Mouse (Mus musculus): ENCODE results near the gene Metap2. TPM values are rescaled to one million over a fixed set of nuclear protein-coding genes. Genes with fewer than 3 reads are reported as not detected.

Metap2 gene
- 198 and 220 TPM in 2 replicates for polyA plus RNA-seq (2016; fragmentation: Nextera tagmentation; extraction: Ambion mirVana)

- no peaks in the 10 kb centered on the region for H3K9me3 ChIP-seq
- WGBS = 66% methylated on average over 7 of the region's 7 CpGs
These were observed at the start of gene Metap2 for GRCm38 (mm10) chr10:93897043-93897646. TSS of gene Metap2 (minus strand) at chr10:93897093.

DNA sequence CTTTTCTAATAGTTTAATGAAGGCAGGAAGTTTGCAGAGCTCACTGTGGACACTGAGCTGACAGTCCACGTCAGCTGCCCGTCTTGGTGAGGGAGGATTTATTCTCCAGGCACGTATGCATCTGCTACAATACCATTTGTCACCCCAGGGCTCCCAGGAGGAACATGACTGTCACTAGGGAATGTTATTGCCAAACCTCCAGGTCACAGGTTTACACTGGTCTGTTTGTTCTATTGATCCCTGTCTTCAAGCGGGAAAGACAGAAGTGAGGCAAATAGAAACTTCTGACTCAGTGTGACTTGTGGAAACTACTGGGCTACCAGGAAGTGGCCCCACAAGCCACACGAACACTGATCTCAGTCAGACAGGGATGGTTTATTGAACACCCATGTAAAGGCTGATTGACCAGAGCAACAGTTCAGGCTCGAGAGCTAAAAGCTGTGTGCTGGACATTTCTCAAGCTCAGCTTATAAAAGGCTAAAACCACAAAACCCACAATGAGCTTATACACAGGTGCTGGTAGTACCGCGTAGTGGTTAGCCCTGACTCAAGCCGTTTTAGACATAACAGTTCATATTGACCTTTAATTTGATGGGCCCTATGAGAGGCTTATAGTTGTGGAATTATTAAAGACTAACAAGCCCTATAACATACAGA, 49.1 kb upstream of the Metap2 start:
- H3K9me3 ChIP-seq = no peaks in the 10 kb centered on the region
- H3K36me3 ChIP-seq = no peaks in the 10 kb centered on the region
- no peak for DNase-seq (ENCODE audit: low spot score)
- 74% methylated on average over 9 of the region's 9 CpGs for WGBS
- no peaks in the 10 kb centered on the region for H3K27me3 ChIP-seq (ENCODE audit: insufficient read depth, poor library complexity, severe bottlenecking)
- H3K27ac ChIP-seq = no peak overlapping the region
- H3K4me3 ChIP-seq = no peak overlapping the region
- no peaks in the 10 kb centered on the region; the same call in 1 of the 2 replicates for H3K4me1 ChIP-seq (replicated peaks)

More at GRCm38 (mm10) chr10:93897043-93897646, at the start of gene Metap2:
- Histone ChIP-seq H3K36me3 (no peaks in the 10 kb centered on the region), H3K4me3 (no peak within 1 kb of the TSS), H3K4me1 (replicated peaks) (no peaks in the 10 kb centered on the region), H3K27ac (no peak within 1 kb of the TSS), H3K27me3 (ENCODE audit: insufficient read depth, poor library complexity, severe bottlenecking) (no peaks in the 10 kb centered on the region)
- DNase-seq (ENCODE audit: low spot score) = no peak

- Histone ChIP-seq H3K27ac (no peak overlapping the region), H3K4me1 (replicated peaks) (no peaks in the 10 kb centered on the region; the same call in 1 of the 2 replicates), H3K27me3 (ENCODE audit: insufficient read depth, poor library complexity, severe bottlenecking) (no peaks in the 10 kb centered on the region), H3K4me3 (no peak overlapping the region), H3K9me3 (no peaks in the 10 kb centered on the region), H3K36me3 (no peaks in the 10 kb centered on the region)
- DNase-seq (ENCODE audit: low spot score) = no peak
- WGBS = 56% methylated on average over 4 of the region's 4 CpGs
These were observed 48.5 kb upstream of the Metap2 start for GRCm38 (mm10) chr10:93945364-93945763.

DNA sequence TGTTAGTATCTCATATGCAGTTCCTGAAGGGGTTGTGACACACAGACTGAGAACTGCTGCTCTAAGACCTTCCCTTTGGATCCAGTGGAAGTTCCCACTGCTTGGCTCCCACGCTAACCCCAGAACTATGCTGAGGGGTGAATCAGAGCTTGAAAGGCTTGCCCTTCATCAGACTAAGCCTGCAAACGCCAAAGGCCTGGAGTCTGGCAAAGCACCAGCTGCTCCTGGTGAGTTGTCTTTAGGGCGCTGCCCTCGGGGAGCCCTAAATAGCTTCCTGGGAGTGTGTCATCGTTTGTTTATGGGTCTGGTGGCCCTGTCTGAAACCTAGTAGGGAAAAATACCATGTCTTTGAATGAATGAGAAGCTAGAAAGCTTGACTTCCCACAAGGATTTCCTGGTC, 47.3 kb upstream of the Metap2 start:
- Histone ChIP-seq H3K4me3 (no peak overlapping the region), H3K27ac (no peak overlapping the region), H3K27me3 (ENCODE audit: insufficient read depth, poor library complexity, severe bottlenecking) (no peaks in the 10 kb centered on the region), H3K4me1 (replicated peaks) (no peaks in the 10 kb centered on the region; the same call in 1 of the 2 replicates), H3K9me3 (no peaks in the 10 kb centered on the region), H3K36me3 (no peaks in the 10 kb centered on the region)
- WGBS = 60% methylated on average over 5 of the region's 5 CpGs
- no peak for DNase-seq (ENCODE audit: low spot score)

DNA sequence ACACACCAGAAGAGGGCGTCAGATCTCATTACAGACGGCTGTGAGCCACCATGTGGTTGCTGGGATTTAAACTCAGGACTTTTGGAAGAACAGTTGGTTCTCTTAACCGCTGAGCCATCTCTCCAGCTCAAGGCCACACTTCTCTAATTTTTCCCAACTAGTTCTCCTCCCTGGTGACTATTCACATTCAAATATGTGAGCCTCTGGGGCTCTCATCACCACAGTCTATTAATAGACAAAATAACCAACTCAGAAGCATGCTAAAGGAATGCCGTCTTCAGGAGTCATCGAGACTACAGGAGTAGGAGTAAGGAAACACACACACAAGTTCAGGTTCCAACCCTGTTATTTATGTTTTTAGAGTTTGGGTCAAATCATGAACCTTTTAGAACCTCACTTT, 43.4 kb upstream of the Metap2 start:
- Histone ChIP-seq H3K27ac (no peak overlapping the region), H3K27me3 (ENCODE audit: insufficient read depth, poor library complexity, severe bottlenecking) (no peaks in the 10 kb centered on the region), H3K9me3 (no peaks in the 10 kb centered on the region), H3K4me1 (replicated peaks) (no peaks in the 10 kb centered on the region), H3K4me3 (no peak overlapping the region), H3K36me3 (no peaks in the 10 kb centered on the region)
- 87% methylated on average over 5 of the region's 5 CpGs for WGBS
- DNase-seq (ENCODE audit: low spot score) = no peak

DNA sequence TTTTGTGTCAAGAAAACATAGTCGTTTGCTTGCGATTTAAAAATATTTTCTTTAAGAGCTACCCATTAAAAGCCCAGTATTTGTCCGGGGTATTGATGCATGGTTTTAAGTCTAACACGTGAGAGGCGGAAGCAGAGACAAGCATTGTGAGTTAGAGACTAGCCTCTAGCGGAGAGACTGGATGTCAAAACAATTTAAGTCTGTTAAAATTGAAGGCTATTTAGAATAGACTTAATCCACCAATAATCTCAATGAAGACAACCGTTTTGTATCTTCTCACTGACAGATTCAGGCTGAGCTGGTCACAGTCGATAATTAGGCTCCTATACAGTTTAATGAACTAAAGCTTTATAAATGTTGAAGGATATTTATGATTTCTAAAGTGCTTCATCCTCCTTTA, 42.8 kb upstream of the Metap2 start:
- DNase-seq (ENCODE audit: low spot score) = no peak
- WGBS = 92% methylated on average over 8 of the region's 8 CpGs
- no peaks in the 10 kb centered on the region for H3K4me1 ChIP-seq (replicated peaks)
- H3K4me3 ChIP-seq = no peak overlapping the region
- no peak overlapping the region for H3K27ac ChIP-seq
- H3K36me3 ChIP-seq = no peaks in the 10 kb centered on the region
- no peaks in the 10 kb centered on the region for H3K9me3 ChIP-seq
- no peaks in the 10 kb centered on the region for H3K27me3 ChIP-seq (ENCODE audit: insufficient read depth, poor library complexity, severe bottlenecking)

GRCm38 (mm10) chr10:93938844-93939271, 42.0 kb upstream of the Metap2 start:
- H3K27me3 ChIP-seq (ENCODE audit: insufficient read depth, poor library complexity, severe bottlenecking) = no peaks in the 10 kb centered on the region
- H3K4me1 ChIP-seq (replicated peaks) = no peaks in the 10 kb centered on the region
- no peaks in the 10 kb centered on the region for H3K9me3 ChIP-seq
- H3K4me3 ChIP-seq = no peak overlapping the region
- no peak overlapping the region for H3K27ac ChIP-seq
- DNase-seq (ENCODE audit: low spot score) = no peak
- no peaks in the 10 kb centered on the region for H3K36me3 ChIP-seq
- WGBS = 93% methylated on average over 20 of the region's 20 CpGs

DNA sequence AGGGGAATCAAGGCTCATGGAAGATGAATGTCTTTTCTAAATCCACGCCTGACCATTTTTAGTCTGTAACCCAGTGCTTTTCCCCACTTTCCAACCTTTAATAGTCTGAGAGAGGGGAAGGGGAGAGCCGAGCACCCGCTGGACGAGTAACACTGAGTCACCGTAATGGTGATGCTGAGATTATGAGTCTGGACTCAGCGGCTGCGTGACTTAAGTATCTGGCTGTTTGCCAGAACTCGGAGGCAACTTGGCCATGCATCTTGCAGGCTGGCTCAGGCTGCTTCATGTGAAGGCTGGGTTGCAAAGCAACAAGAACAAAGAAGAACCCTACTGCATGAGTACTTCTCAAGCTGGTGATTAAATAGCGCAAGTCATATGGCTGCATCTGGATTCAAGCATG, 37.1 kb upstream of the Metap2 start:
- no peak overlapping the region for H3K4me3 ChIP-seq
- H3K36me3 ChIP-seq = no peaks in the 10 kb centered on the region
- no peaks in the 10 kb centered on the region for H3K27me3 ChIP-seq (ENCODE audit: insufficient read depth, poor library complexity, severe bottlenecking)
- no peaks in the 10 kb centered on the region for H3K9me3 ChIP-seq
- WGBS = 87% methylated on average over 9 of the region's 9 CpGs
- no peak overlapping the region for H3K27ac ChIP-seq
- no peak for DNase-seq (ENCODE audit: low spot score)
- H3K4me1 ChIP-seq (replicated peaks) = no peaks in the 10 kb centered on the region

DNA sequence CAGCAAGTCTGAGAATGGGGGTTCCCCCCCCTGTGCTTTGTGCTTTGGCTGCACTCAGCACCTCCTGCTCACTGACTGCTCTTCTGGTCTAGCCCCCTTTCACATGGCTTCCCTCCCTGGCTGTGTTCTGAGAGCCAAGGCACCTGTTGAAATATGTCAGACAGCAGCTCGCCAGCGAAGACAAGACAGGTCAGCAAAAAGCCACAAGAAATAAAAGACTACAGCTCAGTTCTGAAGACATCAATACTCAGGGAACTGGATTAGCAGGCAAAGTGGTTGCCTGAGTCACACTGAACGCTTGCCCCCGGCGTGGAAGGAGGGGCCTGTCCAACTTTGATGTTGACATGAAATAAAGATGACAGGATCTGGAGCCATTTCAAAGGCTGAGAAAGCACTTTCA, 36.0 kb upstream of the Metap2 start:
- no peaks in the 10 kb centered on the region for H3K9me3 ChIP-seq
- H3K4me3 ChIP-seq = no peak overlapping the region
- H3K27ac ChIP-seq = no peak overlapping the region
- 80% methylated on average over 5 of the region's 5 CpGs for WGBS
- H3K36me3 ChIP-seq = no peaks in the 10 kb centered on the region
- no peaks in the 10 kb centered on the region for H3K27me3 ChIP-seq (ENCODE audit: insufficient read depth, poor library complexity, severe bottlenecking)
- H3K4me1 ChIP-seq (replicated peaks) = no peaks in the 10 kb centered on the region
- no peak for DNase-seq (ENCODE audit: low spot score)

GRCm38 (mm10) chr10:93932020-93932419, 35.1 kb upstream of the Metap2 start:
- Histone ChIP-seq H3K9me3 (no peaks in the 10 kb centered on the region), H3K4me1 (replicated peaks) (no peaks in the 10 kb centered on the region), H3K36me3 (no peaks in the 10 kb centered on the region), H3K4me3 (no peak overlapping the region), H3K27me3 (ENCODE audit: insufficient read depth, poor library complexity, severe bottlenecking) (no peaks in the 10 kb centered on the region), H3K27ac (no peak overlapping the region)
- WGBS = 79% methylated on average over 5 of the region's 5 CpGs
- no peak for DNase-seq (ENCODE audit: low spot score)

DNA sequence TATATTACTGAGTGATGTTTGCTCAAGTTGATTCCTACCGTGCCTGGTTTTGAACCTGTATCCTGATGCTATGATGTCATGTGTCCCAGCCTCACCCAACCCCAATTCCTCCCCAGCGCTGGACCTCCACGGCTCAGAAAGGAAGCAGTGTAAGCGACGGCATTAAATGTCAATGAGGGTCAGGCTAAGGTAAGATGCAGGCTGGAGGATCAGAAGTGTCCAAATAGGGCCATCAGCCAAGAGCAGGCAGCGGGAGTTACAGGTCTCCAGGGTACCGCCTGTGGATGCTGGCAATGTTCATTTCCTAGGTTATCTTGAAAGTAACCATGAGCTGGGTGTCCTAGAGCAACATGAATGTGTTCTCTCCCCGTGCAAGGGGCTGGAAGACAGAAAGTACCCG, 34.5 kb upstream of the Metap2 start:
- Histone ChIP-seq H3K36me3 (no peaks in the 10 kb centered on the region), H3K27ac (no peak overlapping the region), H3K27me3 (ENCODE audit: insufficient read depth, poor library complexity, severe bottlenecking) (no peaks in the 10 kb centered on the region), H3K4me3 (no peak overlapping the region), H3K4me1 (replicated peaks) (no peaks in the 10 kb centered on the region), H3K9me3 (no peaks in the 10 kb centered on the region)
- WGBS = 77% methylated on average over 9 of the region's 9 CpGs
- no peak for DNase-seq (ENCODE audit: low spot score)

DNA sequence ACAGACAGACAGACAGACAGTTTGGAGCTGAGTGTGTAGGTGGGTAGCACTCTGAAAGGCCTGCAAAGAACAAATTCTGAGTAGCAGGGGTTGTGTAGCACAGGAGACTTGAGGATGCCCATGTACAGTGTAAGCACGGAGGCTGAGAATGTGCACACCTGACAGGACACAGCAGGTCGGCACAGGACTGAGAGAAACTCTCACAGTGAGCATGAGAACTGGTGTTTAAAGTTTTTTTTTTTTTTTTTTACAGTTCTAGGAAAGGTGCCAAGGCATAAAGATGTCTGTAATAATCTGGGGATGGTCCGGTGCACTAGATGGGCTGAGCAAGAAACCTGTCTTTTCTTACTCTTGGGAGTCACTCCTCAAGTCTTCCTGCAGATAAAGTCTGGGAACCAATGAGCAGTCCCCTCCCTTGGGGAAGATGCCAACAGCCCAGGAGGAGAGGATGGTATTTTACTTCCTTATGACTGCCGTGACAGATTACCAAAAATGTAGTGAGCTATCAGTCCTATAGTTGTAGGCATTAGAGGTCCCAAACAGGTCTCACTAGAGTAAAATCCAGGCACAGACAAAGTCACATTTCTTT, 33.4 kb upstream of the Metap2 start:
- Histone ChIP-seq H3K4me1 (replicated peaks) (no peaks in the 10 kb centered on the region), H3K4me3 (no peak overlapping the region), H3K27me3 (ENCODE audit: insufficient read depth, poor library complexity, severe bottlenecking) (no peaks in the 10 kb centered on the region), H3K36me3 (no peaks in the 10 kb centered on the region), H3K27ac (no peak overlapping the region), H3K9me3 (no peaks in the 10 kb centered on the region)
- WGBS = 87% methylated on average over 4 of the region's 4 CpGs
- DNase-seq (ENCODE audit: low spot score) = no peak

DNA sequence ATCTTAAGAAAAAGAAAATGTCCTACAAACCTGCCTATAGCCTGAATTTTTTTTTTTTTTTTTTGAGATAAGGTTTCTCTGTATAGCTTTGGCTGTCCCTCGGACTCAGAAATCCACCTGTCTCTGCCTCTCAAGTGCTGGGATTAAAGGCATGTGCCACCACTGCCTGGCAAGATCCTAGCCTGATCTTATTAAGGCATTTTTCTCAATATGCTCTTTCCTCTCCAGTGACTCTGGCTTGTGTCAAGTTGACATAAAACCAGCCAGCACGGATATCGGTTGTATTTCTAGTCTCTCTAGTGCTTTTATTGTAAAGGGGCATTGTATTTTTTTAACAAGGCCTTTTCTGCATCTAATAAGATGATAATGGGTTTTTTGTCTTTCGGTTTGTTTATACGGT, 27.8 kb upstream of the Metap2 start:
- DNase-seq (ENCODE audit: low spot score) = no peak
- H3K27me3 ChIP-seq (ENCODE audit: insufficient read depth, poor library complexity, severe bottlenecking) = no peaks in the 10 kb centered on the region
- no peak overlapping the region for H3K4me3 ChIP-seq
- no peak overlapping the region for H3K27ac ChIP-seq
- WGBS = 91% methylated on average over 5 of the region's 5 CpGs
- H3K4me1 ChIP-seq (replicated peaks) = no peaks in the 10 kb centered on the region
- no peaks in the 10 kb centered on the region for H3K9me3 ChIP-seq
- no peaks in the 10 kb centered on the region for H3K36me3 ChIP-seq

Data from hindbrain, embryonic 10.5 days (tissue).